Mouse (Mus musculus): ENCODE data around the gene Cdc34b. TPM values are rescaled to one million over a fixed set of nuclear protein-coding genes. Genes with fewer than 3 reads are reported as not detected.

Cdc34b gene
- polyA plus RNA-seq, 1 experiment, result 0.07 TPM

- H3K36me3 ChIP-seq (ENCODE audit: control insufficient read depth), result no peaks in the 10 kb centered on the region
- no peaks in the 10 kb centered on the region for H3K4me1 ChIP-seq (ENCODE audit: control insufficient read depth)
- H3K4me3 ChIP-seq (replicated peaks), result no peak overlapping the region
- H3K9me3 ChIP-seq (ENCODE audit: control insufficient read depth, low read length), result no peaks in the 10 kb centered on the region
- TF ChIP-seq GATA1 (IDR thresholded peaks at IDR 0.05; ENCODE audit: low read length), result no peak
- no peak for TF ChIP-seq TAL1 (IDR thresholded peaks at IDR 0.05; ENCODE audit: low read length)
- H3K27me3 ChIP-seq (ENCODE audit: control insufficient read depth), result no peaks in the 10 kb centered on the region
Observed at GRCm38 (mm10) chr11:94729565-94729964, 12.0 kb upstream of the Cdc34b start.

- H3K4me1 ChIP-seq (ENCODE audit: control insufficient read depth), result no peaks in the 10 kb centered on the region
- no peak overlapping the region for H3K4me3 ChIP-seq (replicated peaks)
- H3K27me3 ChIP-seq (ENCODE audit: control insufficient read depth), result no peaks in the 10 kb centered on the region
- TF ChIP-seq TAL1 (IDR thresholded peaks at IDR 0.05; ENCODE audit: low read length) (no peak), GATA1 (IDR thresholded peaks at IDR 0.05; ENCODE audit: low read length) (no peak)
- no peaks in the 10 kb centered on the region for H3K9me3 ChIP-seq (ENCODE audit: control insufficient read depth, low read length)
- H3K36me3 ChIP-seq (ENCODE audit: control insufficient read depth), result no peaks in the 10 kb centered on the region
Observed at GRCm38 (mm10) chr11:94730261-94730660, 11.3 kb upstream of the Cdc34b start.

- Histone ChIP-seq H3K4me3 (replicated peaks) (no peak overlapping the region), H3K9me3 (ENCODE audit: control insufficient read depth, low read length) (no peaks in the 10 kb centered on the region), H3K4me1 (ENCODE audit: control insufficient read depth) (no peaks in the 10 kb centered on the region), H3K27me3 (ENCODE audit: control insufficient read depth) (no peaks in the 10 kb centered on the region), H3K36me3 (ENCODE audit: control insufficient read depth) (no peaks in the 10 kb centered on the region)
- no peak for TF ChIP-seq TAL1 (IDR thresholded peaks at IDR 0.05; ENCODE audit: low read length)
- no peak for TF ChIP-seq GATA1 (IDR thresholded peaks at IDR 0.05; ENCODE audit: low read length)
Observed at GRCm38 (mm10) chr11:94731229-94731628, 10.4 kb upstream of the Cdc34b start.

GRCm38 (mm10) chr11:94732773-94733172 lies 8.8 kb upstream of the Cdc34b start:
- no peaks in the 10 kb centered on the region for H3K36me3 ChIP-seq (ENCODE audit: control insufficient read depth)
- no peaks in the 10 kb centered on the region for H3K9me3 ChIP-seq (ENCODE audit: control insufficient read depth, low read length)
- peak overlapping the region; percentile 37 for H3K4me3 ChIP-seq (replicated peaks)
- no peaks in the 10 kb centered on the region for H3K27me3 ChIP-seq (ENCODE audit: control insufficient read depth)
- no peaks in the 10 kb centered on the region for H3K4me1 ChIP-seq (ENCODE audit: control insufficient read depth)
- TF ChIP-seq TAL1 (IDR thresholded peaks at IDR 0.05; ENCODE audit: low read length), result no peak

GRCm38 (mm10) chr11:94735746-94736145 lies 5.8 kb upstream of the Cdc34b start:
- H3K9me3 ChIP-seq (ENCODE audit: control insufficient read depth, low read length), result no peaks in the 10 kb centered on the region
- H3K4me1 ChIP-seq (ENCODE audit: control insufficient read depth), result no peaks in the 10 kb centered on the region
- TF ChIP-seq GATA1 (IDR thresholded peaks at IDR 0.05; ENCODE audit: low read length) (no peak), TAL1 (IDR thresholded peaks at IDR 0.05; ENCODE audit: low read length) (no peak)
- no peaks in the 10 kb centered on the region for H3K27me3 ChIP-seq (ENCODE audit: control insufficient read depth)
- H3K4me3 ChIP-seq (replicated peaks), result no peak overlapping the region
- H3K36me3 ChIP-seq (ENCODE audit: control insufficient read depth), result no peaks in the 10 kb centered on the region

- no peak overlapping the region for H3K4me3 ChIP-seq (replicated peaks)
- H3K4me1 ChIP-seq (ENCODE audit: control insufficient read depth), result no peaks in the 10 kb centered on the region
- H3K9me3 ChIP-seq (ENCODE audit: control insufficient read depth, low read length), result no peaks in the 10 kb centered on the region
- H3K27me3 ChIP-seq (ENCODE audit: control insufficient read depth), result no peaks in the 10 kb centered on the region
- TF ChIP-seq GATA1 (IDR thresholded peaks at IDR 0.05; ENCODE audit: low read length) (no peak), TAL1 (IDR thresholded peaks at IDR 0.05; ENCODE audit: low read length) (no peak)
- no peaks in the 10 kb centered on the region for H3K36me3 ChIP-seq (ENCODE audit: control insufficient read depth)
Observed at GRCm38 (mm10) chr11:94752946-94753713, 11.5 kb downstream of the Cdc34b start.

- Histone ChIP-seq H3K36me3 (ENCODE audit: control insufficient read depth) (no peaks in the 10 kb centered on the region), H3K4me1 (ENCODE audit: control insufficient read depth) (no peaks in the 10 kb centered on the region), H3K9me3 (ENCODE audit: control insufficient read depth, low read length) (no peaks in the 10 kb centered on the region), H3K4me3 (replicated peaks) (no peak overlapping the region), H3K27me3 (ENCODE audit: control insufficient read depth) (no peaks in the 10 kb centered on the region)
- TF ChIP-seq TAL1 (IDR thresholded peaks at IDR 0.05; ENCODE audit: low read length), result no peak
- no peak for TF ChIP-seq GATA1 (IDR thresholded peaks at IDR 0.05; ENCODE audit: low read length)
Observed at GRCm38 (mm10) chr11:94759916-94760315, 18.3 kb downstream of the Cdc34b start.

GRCm38 (mm10) chr11:94760364-94760763 lies 18.8 kb downstream of the Cdc34b start:
- Histone ChIP-seq H3K36me3 (ENCODE audit: control insufficient read depth) (no peaks in the 10 kb centered on the region), H3K9me3 (ENCODE audit: control insufficient read depth, low read length) (no peaks in the 10 kb centered on the region), H3K4me1 (ENCODE audit: control insufficient read depth) (no peaks in the 10 kb centered on the region), H3K27me3 (ENCODE audit: control insufficient read depth) (no peaks in the 10 kb centered on the region), H3K4me3 (replicated peaks) (no peak overlapping the region)
- TF ChIP-seq TAL1 (IDR thresholded peaks at IDR 0.05; ENCODE audit: low read length) (no peak), GATA1 (IDR thresholded peaks at IDR 0.05; ENCODE audit: low read length) (no peak)

GRCm38 (mm10) chr11:94760799-94761198 lies 19.2 kb downstream of the Cdc34b start:
- Histone ChIP-seq H3K9me3 (ENCODE audit: control insufficient read depth, low read length) (no peaks in the 10 kb centered on the region), H3K4me3 (replicated peaks) (no peak overlapping the region), H3K36me3 (ENCODE audit: control insufficient read depth) (no peaks in the 10 kb centered on the region), H3K4me1 (ENCODE audit: control insufficient read depth) (no peaks in the 10 kb centered on the region), H3K27me3 (ENCODE audit: control insufficient read depth) (no peaks in the 10 kb centered on the region)
- TF ChIP-seq GATA1 (IDR thresholded peaks at IDR 0.05; ENCODE audit: low read length), result no peak
- TF ChIP-seq TAL1 (IDR thresholded peaks at IDR 0.05; ENCODE audit: low read length), result no peak

- Histone ChIP-seq H3K4me3 (replicated peaks) (no peak overlapping the region), H3K9me3 (ENCODE audit: control insufficient read depth, low read length) (no peaks in the 10 kb centered on the region), H3K4me1 (ENCODE audit: control insufficient read depth) (no peaks in the 10 kb centered on the region), H3K27me3 (ENCODE audit: control insufficient read depth) (no peaks in the 10 kb centered on the region), H3K36me3 (ENCODE audit: control insufficient read depth) (no peaks in the 10 kb centered on the region)
- TF ChIP-seq TAL1 (IDR thresholded peaks at IDR 0.05; ENCODE audit: low read length) (no peak), GATA1 (IDR thresholded peaks at IDR 0.05; ENCODE audit: low read length) (no peak)
Observed at GRCm38 (mm10) chr11:94762281-94762680, 20.7 kb downstream of the Cdc34b start.

Measured in erythroblast, embryonic 14.5 days (primary cell).